Mouse (Mus musculus): ENCODE data around the gene Gm21762. TPM values are rescaled to one million over a fixed set of nuclear protein-coding genes. Genes with fewer than 3 reads are reported as not detected.
"Not testable (repeated sequence)": the region's sequence is repeated elsewhere in the genome, so short reads cannot be mapped to it uniquely, and the experiment has no call there.

Gene Gm21762
- polyA plus RNA-seq, 1 experiment from 2014 or later = not detected

DNA sequence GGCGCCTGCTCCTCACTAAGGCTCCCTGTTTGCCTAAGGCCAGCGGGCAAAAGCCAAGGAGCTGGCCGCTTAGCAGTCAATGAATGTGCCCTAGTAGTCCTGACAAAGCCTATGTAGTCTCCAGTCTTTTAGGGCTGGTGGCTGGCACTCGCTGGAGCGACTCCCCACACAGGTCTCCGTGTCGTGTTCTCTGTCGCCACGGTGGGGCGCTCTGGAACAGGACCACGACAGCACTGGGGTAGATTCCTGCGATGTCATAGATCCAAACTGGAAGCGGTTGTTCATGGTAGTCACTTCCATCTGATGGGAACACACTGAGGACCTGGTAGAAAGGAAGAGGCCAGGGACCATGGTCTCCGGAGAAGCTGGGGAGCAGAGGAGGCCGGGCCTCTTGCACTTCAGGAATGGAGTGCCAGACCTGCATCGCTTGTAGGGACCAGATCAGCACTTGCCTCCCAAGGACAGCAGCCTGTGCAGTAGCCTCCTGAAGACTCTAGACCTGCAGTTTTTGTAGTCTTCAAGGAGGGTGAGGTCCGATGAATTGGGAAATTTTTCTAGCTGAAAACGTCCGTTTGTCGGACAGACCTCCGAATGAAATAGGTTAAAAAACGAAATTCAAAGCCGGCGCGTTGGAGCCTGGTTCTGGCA lies 7.4 kb upstream of the Gm21762 start:
- not testable (repeated sequence) for H3K27ac ChIP-seq (ENCODE audit: low read length); H3K4me3 ChIP-seq (ENCODE audit: low read depth, low read length); H3K9ac ChIP-seq (ENCODE audit: low read depth, low read length); ATAC-seq; H3K4me1 ChIP-seq (ENCODE audit: control insufficient read depth, insufficient read depth, low read length); H3K9me3 ChIP-seq (replicated peaks; ENCODE audit: control insufficient read depth, low read length, poor library complexity, severe bottlenecking); H3K36me3 ChIP-seq (ENCODE audit: control insufficient read depth, insufficient read depth, low read length); H3K4me2 ChIP-seq (ENCODE audit: low read length); H3K27me3 ChIP-seq (ENCODE audit: control insufficient read depth, insufficient read depth, low read depth, low read length)
- WGBS = 93% methylated on average over 16 of the region's 25 CpGs

DNA sequence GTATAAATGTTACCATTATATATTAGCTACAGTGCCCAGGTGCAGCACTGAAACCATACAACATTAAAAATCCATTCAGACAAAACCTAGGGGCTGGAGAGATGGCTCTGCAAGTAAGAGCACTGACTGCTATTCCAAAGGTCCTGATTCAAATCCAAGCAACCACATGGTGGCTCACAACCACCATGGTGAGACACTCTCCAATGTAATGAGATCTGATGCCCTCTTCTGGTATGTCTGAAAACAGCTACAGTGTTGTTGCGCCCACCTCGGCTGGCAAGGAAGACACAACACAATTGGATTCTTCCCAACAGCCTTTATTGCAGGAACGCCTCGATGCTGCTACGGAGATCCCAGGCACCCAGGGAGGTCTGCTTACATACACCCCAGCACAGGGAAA lies 5.2 kb upstream of the Gm21762 start:
- not testable (repeated sequence) for H3K9me3 ChIP-seq (replicated peaks; ENCODE audit: control insufficient read depth, low read length, poor library complexity, severe bottlenecking); ATAC-seq; H3K4me1 ChIP-seq (ENCODE audit: control insufficient read depth, insufficient read depth, low read length); H3K4me2 ChIP-seq (ENCODE audit: low read length); H3K9ac ChIP-seq (ENCODE audit: low read depth, low read length); H3K27ac ChIP-seq (ENCODE audit: low read length); H3K36me3 ChIP-seq (ENCODE audit: control insufficient read depth, insufficient read depth, low read length); H3K27me3 ChIP-seq (ENCODE audit: control insufficient read depth, insufficient read depth, low read depth, low read length); H3K4me3 ChIP-seq (ENCODE audit: low read depth, low read length)
- WGBS = 77% methylated on average over 5 of the region's 5 CpGs

DNA sequence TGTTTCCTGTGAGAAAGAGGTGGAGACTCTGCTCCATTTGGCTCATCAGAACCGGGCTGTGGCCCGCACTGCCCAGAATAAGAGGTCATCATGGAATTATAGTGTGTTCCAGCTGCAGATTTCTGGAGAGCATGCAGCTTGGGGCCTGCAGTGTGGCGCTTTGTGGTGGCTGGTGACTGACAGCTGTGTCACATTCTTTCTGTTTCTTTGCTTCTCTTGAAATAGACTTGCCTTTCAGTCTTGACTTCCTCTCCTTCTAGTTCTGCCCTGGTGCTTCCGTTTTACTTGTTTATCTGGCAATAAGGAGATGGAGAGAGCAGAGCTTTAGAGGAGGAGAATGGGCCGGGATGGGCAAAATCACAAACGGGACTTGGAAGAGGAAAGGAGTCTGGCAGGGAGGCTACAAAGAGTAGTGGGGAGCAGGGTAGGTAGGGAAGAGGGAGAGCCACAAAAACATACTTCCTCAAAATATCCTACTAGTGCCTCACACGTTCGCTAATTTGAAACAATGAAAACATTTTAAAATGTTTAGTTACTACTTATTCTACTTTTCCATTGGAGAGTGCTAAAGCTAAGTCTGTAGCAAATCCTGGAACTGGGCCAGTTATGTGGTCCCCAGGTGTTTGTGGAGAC lies 19.4 kb downstream of the Gm21762 start:
- ATAC-seq; H3K27me3 ChIP-seq (ENCODE audit: control insufficient read depth, insufficient read depth, low read depth, low read length); H3K4me1 ChIP-seq (ENCODE audit: control insufficient read depth, insufficient read depth, low read length); H3K36me3 ChIP-seq (ENCODE audit: control insufficient read depth, insufficient read depth, low read length); H3K27ac ChIP-seq (ENCODE audit: low read length); H3K4me3 ChIP-seq (ENCODE audit: low read depth, low read length); H3K9ac ChIP-seq (ENCODE audit: low read depth, low read length); H3K4me2 ChIP-seq (ENCODE audit: low read length); H3K9me3 ChIP-seq (replicated peaks; ENCODE audit: control insufficient read depth, low read length, poor library complexity, severe bottlenecking): not testable (repeated sequence)
- 86% methylated on average over 7 of the region's 8 CpGs for WGBS

DNA sequence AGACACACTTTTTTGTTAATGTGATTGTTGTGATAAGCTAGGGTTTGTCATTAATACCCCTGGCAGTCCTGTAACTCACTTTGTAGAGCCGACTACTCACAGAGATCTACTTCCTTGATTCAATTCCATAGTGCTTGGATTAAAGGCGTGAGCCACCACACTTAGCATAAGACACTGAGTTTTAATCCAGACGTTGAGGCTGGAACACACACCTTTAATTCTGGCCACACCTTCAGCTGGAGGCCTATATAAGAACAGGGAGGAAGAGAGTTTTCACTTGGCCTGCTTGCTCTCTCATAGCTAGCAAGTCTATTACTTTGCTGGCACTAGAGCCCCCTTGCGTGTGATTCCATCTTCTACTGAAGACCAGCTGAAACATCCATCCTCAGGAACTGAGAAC lies 43.6 kb downstream of the Gm21762 start, which contains the start of gene Gm21818:
Gm21818 (plus strand) TSS at position 301 of the 400 bp plus-strand sequence.
- not testable (repeated sequence) for H3K4me3 ChIP-seq (ENCODE audit: low read depth, low read length); ATAC-seq; H3K9ac ChIP-seq (ENCODE audit: low read depth, low read length); H3K27me3 ChIP-seq (ENCODE audit: control insufficient read depth, insufficient read depth, low read depth, low read length); H3K4me2 ChIP-seq (ENCODE audit: low read length); H3K4me1 ChIP-seq (ENCODE audit: control insufficient read depth, insufficient read depth, low read length); H3K9me3 ChIP-seq (replicated peaks; ENCODE audit: control insufficient read depth, low read length, poor library complexity, severe bottlenecking); H3K36me3 ChIP-seq (ENCODE audit: control insufficient read depth, insufficient read depth, low read length); H3K27ac ChIP-seq (ENCODE audit: low read length)
- WGBS = 63% methylated on average over 4 of the region's 4 CpGs

DNA sequence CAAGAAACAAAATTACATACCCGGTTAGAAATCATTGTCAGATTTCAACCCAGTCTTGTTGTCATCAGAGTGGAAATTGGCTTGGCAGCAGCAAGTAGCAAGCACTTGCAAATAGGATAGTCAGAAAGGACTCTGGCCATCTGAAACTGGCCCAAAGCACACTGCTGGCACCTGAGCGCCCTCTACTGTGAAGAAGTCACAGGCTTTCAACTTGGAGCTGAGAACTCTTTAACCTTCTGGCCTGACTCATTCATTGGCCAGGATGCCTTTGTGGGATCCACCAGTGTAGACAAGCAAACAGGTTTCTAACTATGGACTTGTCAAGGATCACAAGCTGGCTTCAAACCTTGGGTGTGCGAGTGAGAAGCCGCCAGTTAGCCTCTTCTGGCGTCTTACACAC lies 47.4 kb downstream of the Gm21762 start:
- H3K4me3 ChIP-seq (ENCODE audit: low read depth, low read length); H3K9ac ChIP-seq (ENCODE audit: low read depth, low read length); ATAC-seq; H3K4me2 ChIP-seq (ENCODE audit: low read length); H3K4me1 ChIP-seq (ENCODE audit: control insufficient read depth, insufficient read depth, low read length); H3K27ac ChIP-seq (ENCODE audit: low read length); H3K9me3 ChIP-seq (replicated peaks; ENCODE audit: control insufficient read depth, low read length, poor library complexity, severe bottlenecking); H3K36me3 ChIP-seq (ENCODE audit: control insufficient read depth, insufficient read depth, low read length); H3K27me3 ChIP-seq (ENCODE audit: control insufficient read depth, insufficient read depth, low read depth, low read length): not testable (repeated sequence)
- WGBS = 59% methylated on average over 5 of the region's 5 CpGs

Other genes with a start within 250 kb of the Gm21762 start
- gene Gm36079, start 188.9 kb downstream of the Gm21762 start, polyA plus RNA-seq (2015; fragmentation: Nextera tagmentation; extraction: Ambion mirVana) = not detected in 2 replicates
- gene Gm21188, start 163.8 kb downstream of the Gm21762 start, polyA plus RNA-seq (2015; fragmentation: Nextera tagmentation; extraction: Ambion mirVana) = not detected in 2 replicates
- gene Gm20767, start 75.7 kb downstream of the Gm21762 start, polyA plus RNA-seq (2015; fragmentation: Nextera tagmentation; extraction: Ambion mirVana) = not detected in 2 replicates
- gene Gm21818, start 43.5 kb downstream of the Gm21762 start, polyA plus RNA-seq (2015; fragmentation: Nextera tagmentation; extraction: Ambion mirVana) = not detected in 2 replicates
- gene Gm21731, start 23.2 kb upstream of the Gm21762 start, polyA plus RNA-seq (2015; fragmentation: Nextera tagmentation; extraction: Ambion mirVana) = not detected in 2 replicates
- gene AF067061, start 47.2 kb upstream of the Gm21762 start, polyA plus RNA-seq (2015; fragmentation: Nextera tagmentation; extraction: Ambion mirVana) = not detected in 2 replicates
- not detected in 2 replicates for gene BC147527, start 84.4 kb upstream of the Gm21762 start, polyA plus RNA-seq (2015; fragmentation: Nextera tagmentation; extraction: Ambion mirVana)
- gene Tcstv3, start 100.9 kb upstream of the Gm21762 start, polyA plus RNA-seq (2015; fragmentation: Nextera tagmentation; extraction: Ambion mirVana) = not detected in 2 replicates